Mouse (Mus musculus) right cerebral cortex, postnatal 36 days (tissue): Measurements from ENCODE around the gene Bicd2.

ENCODE experiments used
- DNase-seq, 2 experiments: peaks; one replicate each; pipeline ENCODE4 v3.0.0; 2022; ENCODE audit warnings: low spot score in 2 of 2, mixed read lengths in 1 of 2

Bicd2 gene

DNA sequence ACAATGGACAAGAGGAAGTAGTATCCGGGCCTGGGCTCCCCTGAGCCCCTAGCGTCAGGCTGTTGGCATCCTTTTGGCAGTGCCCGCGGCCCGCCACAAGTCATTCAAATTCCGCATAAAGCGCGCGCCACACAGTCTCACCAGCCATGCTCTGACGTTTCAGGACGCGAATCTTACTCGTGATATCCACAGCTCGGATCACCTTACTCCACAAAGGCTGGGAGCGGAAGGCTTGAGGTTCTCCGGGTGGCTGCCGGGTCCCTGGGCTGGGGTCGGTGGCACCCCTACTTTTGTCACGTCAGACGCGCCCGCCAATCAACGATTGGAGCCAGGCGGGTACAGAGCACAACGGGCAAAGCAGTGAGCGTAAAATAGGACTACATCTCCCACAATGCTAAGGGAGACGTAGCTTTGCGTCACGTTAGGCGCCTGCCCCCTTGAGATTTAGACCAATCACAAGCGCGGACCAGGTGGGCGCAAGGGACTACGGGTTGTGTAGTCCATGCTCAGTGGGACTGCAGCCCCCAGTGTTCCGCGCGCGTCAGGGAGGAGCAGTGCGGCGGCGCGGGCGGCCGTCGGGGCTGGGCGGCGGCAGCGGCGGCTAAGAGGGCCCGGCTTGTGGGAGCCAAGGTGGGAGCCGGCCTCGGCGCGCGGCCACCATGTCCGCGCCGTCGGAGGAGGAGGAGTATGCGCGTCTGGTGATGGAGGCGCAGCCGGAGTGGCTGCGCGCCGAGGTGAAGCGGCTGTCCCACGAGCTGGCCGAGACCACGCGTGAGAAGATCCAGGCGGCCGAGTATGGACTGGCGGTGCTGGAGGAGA lies at the start of gene Bicd2:
Bicd2 (plus strand) TSS at position 574 of the 819 bp plus-strand sequence.
- peak; percentile 96 to 97 for DNase-seq

GRCm38 (mm10) chr13:49291949-49292348 lies 49.4 kb upstream of the Bicd2 start:
- no peak for DNase-seq

DNA sequence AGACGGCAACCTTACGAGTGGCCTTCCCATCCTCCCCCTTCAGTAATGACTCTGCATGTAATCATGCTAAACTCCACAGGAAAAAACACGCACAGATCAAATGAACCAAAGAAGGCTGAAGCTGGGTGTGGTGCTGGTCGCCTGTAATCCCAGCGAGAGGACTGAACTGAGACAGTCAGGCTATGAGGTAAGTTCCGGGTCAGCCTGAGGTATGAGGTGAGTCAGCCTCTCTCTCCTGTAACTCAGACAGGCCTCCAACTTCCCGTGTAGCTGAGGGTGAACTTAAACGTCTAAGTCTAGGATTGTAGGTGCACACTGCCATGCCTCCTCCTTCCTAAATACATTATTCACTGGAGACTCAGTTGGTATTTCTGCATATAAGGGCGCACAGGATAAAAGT lies 47.3 kb upstream of the Bicd2 start:
- DNase-seq = no peak

DNA sequence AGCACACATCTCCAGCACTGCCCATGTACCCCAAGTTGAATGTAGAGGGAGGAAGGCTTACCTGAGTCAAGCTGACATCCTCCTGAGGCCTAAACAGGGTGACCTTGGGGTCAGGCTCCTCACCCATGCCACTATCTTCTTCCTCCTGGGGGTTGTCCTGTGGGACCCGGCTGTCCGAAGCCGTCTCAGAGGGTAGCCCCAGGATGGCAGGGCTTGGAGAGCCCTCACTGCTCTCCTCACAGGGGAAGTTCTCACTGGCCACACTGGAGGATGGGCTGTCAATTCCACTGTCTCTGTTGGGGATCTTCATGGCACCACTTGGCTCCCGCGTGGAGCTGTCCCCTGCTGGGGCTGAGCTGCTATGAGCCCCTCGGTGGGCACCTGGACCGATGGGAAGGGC lies 45.1 kb upstream of the Bicd2 start:
- no peak for DNase-seq

GRCm38 (mm10) chr13:49298514-49299381 lies 42.6 kb upstream of the Bicd2 start:
- DNase-seq = no peak

DNA sequence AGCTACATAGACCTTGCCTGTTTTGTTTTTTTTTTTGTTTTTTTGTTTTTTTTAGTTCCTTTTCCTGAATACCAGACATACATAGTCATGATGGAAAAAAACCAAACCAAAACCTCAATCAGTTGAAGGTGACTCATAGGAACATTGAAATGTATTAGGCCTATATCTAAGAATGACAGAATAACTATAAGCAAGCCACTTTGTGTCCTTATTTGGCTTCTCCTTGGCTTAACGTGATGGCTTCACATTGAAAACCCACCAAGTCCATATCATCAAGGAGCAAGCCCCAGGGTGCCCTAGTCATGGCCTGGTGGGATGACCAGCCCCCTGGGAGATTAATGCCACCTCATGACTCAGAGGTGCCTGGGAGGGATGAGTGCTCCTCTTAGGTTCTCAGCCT lies 40.6 kb upstream of the Bicd2 start:
- no peak for DNase-seq

GRCm38 (mm10) chr13:49306771-49307310 lies 34.5 kb upstream of the Bicd2 start:
- no peak for DNase-seq

DNA sequence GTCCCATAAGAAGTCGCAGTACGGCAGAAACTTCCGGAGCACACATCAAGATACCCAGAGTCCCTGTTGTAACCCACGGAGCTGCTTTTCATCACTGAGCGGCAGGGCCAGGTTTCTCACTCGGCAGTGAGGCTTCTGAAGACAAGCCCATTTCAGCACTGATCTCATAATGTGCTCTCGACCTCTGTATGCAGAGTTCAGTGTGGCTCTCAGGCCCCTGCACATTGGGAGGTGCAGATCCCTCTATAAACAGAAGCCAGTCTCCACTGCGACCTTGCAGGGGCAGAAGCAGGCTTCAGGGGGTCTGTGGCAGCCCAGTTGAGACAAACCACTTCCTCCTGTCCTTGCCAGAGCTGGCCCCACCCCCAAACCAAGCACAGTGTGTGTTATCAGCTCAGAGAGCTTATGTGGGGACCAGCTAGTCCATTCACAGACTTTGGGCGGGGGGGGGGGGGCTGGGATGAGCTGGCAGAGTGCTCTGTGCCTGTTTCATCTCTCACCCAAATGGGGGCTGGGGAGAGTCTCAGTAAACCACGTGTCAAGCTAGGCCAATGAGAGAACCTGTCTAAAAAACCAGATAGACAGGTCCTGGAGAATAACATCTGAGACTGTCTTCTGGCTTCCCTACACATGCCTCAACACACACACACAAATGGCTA lies 33.9 kb upstream of the Bicd2 start:
- DNase-seq = no peak

DNA sequence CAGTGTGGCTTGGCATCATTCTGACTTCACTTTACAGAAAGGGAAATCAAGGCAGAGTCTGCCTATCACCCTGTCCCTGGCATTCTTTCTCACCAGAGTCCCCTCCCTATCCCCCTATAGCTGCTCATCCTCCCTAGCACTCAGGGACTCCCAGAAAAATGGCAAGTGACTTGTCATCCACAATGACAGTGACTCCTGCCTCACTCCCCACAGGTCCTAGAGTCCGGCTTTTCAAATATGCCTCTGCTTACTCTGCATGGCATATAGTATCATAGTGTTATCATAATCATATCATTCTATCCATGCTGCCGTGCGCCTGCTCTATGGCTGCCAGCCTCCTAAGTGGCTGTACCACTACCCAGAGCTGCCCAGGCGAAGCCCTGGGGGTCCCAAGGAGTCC lies 33.2 kb upstream of the Bicd2 start:
- DNase-seq = no peak

GRCm38 (mm10) chr13:49308861-49309403 lies 32.5 kb upstream of the Bicd2 start:
- DNase-seq = no peak

DNA sequence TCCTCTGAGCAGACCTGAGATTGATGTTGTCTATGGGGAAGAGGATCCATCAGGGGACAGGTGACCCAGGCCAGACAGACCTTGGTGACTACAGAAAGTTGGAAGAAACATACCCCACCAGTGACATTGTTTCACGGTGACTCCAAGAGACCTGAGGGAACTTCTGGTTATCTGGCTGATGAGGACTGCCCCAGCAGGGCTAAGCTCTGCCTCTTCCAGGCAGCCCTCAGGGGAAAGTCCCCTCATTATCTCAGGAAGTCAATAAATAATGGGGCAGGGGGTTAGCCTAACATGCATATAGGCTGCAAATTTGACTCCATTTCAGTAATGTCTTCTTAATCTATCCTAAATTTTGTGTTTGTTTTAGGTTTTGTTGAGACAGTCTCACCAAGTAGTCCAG lies 31.9 kb upstream of the Bicd2 start:
- no peak for DNase-seq

- DNase-seq = no peak
Observed at GRCm38 (mm10) chr13:49311642-49312041, 29.7 kb upstream of the Bicd2 start.

DNA sequence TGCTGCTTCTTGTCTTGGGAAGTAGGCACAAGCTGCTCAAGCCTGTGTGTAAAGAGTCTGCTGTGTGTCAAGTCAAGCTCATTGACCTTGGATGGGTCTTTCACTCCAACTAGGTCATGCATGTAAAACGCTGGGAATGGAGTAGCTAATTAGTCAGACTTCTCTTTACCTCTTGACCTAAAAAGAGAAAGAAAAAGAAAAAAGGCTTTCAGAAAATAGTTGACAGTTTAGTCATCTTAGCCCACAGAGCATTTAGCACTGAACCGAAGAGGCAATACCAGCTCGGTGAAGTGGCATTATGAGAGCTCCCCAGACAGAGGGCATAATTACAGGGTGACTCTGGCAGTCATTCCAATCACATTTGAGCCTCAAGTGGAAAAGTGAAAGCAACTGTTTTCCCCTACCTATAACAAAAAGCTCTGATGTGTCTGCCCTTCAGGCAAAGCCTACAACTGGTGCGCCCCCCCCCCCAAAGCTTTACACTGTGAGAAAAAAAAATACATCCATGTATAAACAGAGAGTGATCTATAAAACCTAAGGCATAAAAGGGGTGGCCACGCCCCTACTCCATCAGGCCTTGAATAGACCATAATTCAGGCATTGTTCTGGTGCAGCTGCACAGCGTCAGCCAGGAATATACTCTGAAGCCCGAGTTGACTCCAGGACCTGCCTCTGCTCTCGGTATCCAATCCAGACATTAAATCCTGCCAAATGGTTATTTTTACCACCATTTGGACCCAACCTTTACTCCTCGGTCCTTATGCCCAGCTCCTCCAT lies 24.8 kb upstream of the Bicd2 start:
- DNase-seq = no peak

- no peak for DNase-seq
Observed at GRCm38 (mm10) chr13:49317508-49317907, 23.9 kb upstream of the Bicd2 start.

DNA sequence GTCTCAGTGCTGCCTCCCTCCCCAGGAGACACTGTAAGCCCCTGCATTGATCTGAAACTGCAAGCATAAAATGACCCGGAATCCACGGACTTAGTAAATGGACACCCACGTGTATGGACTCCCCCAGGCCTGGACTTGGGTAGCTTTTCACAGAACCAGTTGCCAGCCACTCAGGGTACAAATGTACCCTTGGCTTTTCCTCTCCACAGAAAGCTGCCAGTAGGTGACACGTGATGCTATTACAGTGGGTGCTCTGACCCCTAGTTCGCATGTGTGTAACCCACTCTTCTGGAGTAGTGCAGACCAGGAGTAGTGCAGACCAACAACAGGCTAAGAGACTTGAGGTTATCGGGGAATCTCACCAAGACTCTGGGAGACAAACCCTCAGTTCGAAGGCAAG lies 23.5 kb upstream of the Bicd2 start:
- no peak for DNase-seq

GRCm38 (mm10) chr13:49320040-49320439 lies 21.3 kb upstream of the Bicd2 start, which contains the start of gene Fgd3:
Gene Fgd3, minus strand, starts transcription at chr13:49320311.
- peak; percentile 56 to 59 for DNase-seq

GRCm38 (mm10) chr13:49320514-49320913 lies 20.9 kb upstream of the Bicd2 start:
- DNase-seq = no peak

DNA sequence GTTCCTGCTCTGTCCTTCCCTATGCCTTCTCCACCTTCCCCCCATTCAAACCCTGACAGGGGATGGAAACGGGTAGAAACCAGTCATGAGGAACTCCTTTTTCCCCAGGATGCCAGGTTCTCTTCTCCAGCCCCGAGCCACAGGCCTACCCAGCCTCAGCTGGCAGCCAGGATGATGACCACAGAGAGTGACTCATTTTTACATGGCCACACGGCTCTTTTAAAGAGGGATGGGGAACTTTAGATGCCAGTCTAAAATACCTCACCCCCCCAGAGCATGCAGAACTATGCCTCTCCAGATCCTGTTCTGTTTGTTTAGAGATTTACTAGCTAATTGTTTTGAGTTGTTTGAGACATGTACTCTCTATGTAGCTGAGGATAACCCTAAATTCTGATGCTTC lies 19.9 kb upstream of the Bicd2 start:
- DNase-seq = no peak

DNA sequence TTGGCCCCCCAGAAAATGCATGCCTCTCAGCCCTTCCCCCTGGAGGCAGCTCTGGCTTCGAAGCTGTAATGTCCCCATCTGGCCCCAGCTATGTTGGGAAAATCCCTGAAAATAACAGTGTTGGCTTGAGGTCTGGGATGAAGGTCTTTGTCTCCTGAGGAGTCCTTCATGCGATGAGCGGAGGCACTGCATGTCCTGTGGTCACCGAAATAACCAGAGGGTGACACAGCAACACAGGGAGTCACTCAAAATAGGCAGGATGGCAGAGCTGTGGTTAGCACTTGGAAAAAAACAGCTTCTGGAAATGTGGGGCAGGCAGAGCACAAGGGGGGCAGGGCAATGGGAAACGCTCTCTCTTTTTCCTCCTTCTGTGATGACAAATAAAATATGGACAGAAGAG lies 19.2 kb upstream of the Bicd2 start:
- no peak for DNase-seq

- peak; percentile 72 to 91 for DNase-seq
Observed at GRCm38 (mm10) chr13:49322739-49323138, 18.6 kb upstream of the Bicd2 start.

DNA sequence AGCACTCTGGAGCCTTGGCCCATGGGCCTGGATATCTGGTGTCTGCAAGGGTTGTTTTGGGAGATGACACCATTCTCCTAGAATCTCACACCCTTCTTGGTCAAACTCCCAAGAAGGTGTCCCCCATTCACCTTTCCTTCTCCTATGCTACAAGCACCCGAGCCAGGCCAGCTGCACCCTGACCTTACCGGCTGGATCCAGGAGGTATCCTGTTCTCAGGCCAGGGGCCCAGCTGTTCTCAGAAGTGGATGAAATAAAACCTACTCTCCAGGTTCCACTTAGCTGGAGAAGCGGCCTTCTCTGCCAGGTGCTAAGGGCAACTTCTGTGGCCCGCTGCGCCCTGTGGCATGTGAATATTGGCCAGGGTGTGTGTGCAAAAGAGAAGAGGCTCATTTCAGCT lies 16.5 kb upstream of the Bicd2 start:
- no peak for DNase-seq
